Mouse (Mus musculus) embryonic facial prominence, embryonic 14.5 days (tissue): ENCODE measurements around the gene Olfr643. TPM values are rescaled to one million over a fixed set of nuclear protein-coding genes. Genes with fewer than 3 reads are reported as not detected.

ENCODE experiments used
- ATAC-seq: fragments of 200-750 bp; cut with Nextera tagmentation; 2 replicates; pipeline ENCODE4 v1.8.0; 2017; ENCODE audit warnings: low read depth, moderate number of reproducible peaks, moderate TSS enrichment
- DNase-seq: peaks from one replicate; pipeline ENCODE4 v3.0.0-alpha.2; 2015; ENCODE audit warnings: low spot score
- H3K27ac ChIP-seq: fragments of 300-500 bp; sonication (generic); replicated peaks from 2 replicates; pipeline ENCODE4 v1.5.1; 2014; ENCODE audit warnings: low read depth, mild to moderate bottlenecking, low read length, moderate library complexity
- H3K27me3 ChIP-seq: fragments of 300-500 bp; sonication (generic); replicated peaks from 2 replicates; pipeline ENCODE4 v1.6.1; 2014; ENCODE audit warnings: low read length; ENCODE audit not compliant: control insufficient read depth, insufficient read depth
- H3K36me3 ChIP-seq: fragments of 300-500 bp; sonication (generic); 2 replicates; pipeline ENCODE4 v1.6.1; 2014; ENCODE audit warnings: low read length, mixed read lengths; ENCODE audit not compliant: control insufficient read depth, insufficient read depth
- H3K4me1 ChIP-seq: fragments of 300-500 bp; sonication (generic); 2 replicates; pipeline ENCODE4 v1.6.1; 2014; ENCODE audit warnings: antibody characterized with exemption, low read length; ENCODE audit not compliant: control insufficient read depth, insufficient read depth
- H3K4me2 ChIP-seq: fragments of 300-500 bp; sonication (generic); 2 replicates; pipeline ENCODE4 v1.6.1; 2014; ENCODE audit warnings: low read depth, mild to moderate bottlenecking, low read length, moderate library complexity, mixed read lengths
- H3K4me3 ChIP-seq: fragments of 300-500 bp; sonication (generic); 2 replicates; pipeline ENCODE4 v1.5.1; 2014; ENCODE audit warnings: low read depth, mild to moderate bottlenecking, low read length
- H3K9ac ChIP-seq: fragments of 300-500 bp; sonication (generic); 2 replicates; pipeline ENCODE4 v1.6.1; 2014; ENCODE audit warnings: low read depth, mild to moderate bottlenecking, low read length, moderate library complexity, mixed read lengths
- H3K9me3 ChIP-seq: fragments of 300-500 bp; sonication (generic); 2 replicates; pipeline ENCODE4 v1.6.1; 2016; ENCODE audit warnings: low read length; ENCODE audit not compliant: control insufficient read depth
- WGBS: fragments of 180-500 bp; shearing (Covaris S2); extraction: QIAGEN DNeasy Blood & Tissue Kit; methylation state at CpG from one replicate; pipeline ENCODE4 v1.1.7; 2014; 5-methylcytosine and 5-hydroxymethylcytosine counted together
- polyA plus RNA-seq: library from polyadenylated mRNA; unstranded; fragments of >200 nt; fragmentation: Nextera tagmentation; extraction: Ambion mirVana; gene quantifications from 2 replicates; pipeline ENCODE4 v1.2.1, GENCODE M21; 2014

Olfr643 gene
- polyA plus RNA-seq = not detected in 2 replicates

DNA sequence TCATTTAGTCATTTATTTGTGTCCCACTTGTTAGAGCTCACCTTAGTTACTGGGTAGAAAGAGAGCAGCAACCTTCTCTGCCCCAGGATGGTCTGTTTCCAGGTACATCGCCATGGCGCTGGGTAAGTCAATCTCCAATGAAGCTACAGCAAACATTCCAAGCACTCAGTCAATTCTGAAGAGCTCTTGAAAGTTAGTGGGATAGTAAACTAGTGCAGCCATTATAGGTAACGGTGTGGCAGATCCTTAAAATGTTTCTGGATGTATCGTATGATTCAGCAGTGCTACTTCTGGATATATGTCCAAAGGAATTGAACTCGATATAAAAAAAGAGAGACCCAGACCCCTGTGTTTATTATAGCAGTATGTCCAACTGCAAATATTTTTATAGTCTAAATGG is at the start of gene Olfr643:
TSS of gene Olfr643 (minus strand) at position 101 of the 400 bp plus-strand sequence.
- no peaks in the 10 kb centered on the region for H3K36me3 ChIP-seq
- no peak within 1 kb of the TSS for H3K27ac ChIP-seq
- H3K4me1 ChIP-seq = no peaks in the 10 kb centered on the region
- H3K27me3 ChIP-seq = no peaks in the 10 kb centered on the region
- ATAC-seq = no peak
- H3K9ac ChIP-seq = no peak within 1 kb of the TSS
- no peaks in the 10 kb centered on the region for H3K9me3 ChIP-seq
- H3K4me2 ChIP-seq = no peak within 1 kb of the TSS
- WGBS = 87% methylated on average over 5 of the region's 5 CpGs
- no peak for DNase-seq
- no peak within 1 kb of the TSS for H3K4me3 ChIP-seq

DNA sequence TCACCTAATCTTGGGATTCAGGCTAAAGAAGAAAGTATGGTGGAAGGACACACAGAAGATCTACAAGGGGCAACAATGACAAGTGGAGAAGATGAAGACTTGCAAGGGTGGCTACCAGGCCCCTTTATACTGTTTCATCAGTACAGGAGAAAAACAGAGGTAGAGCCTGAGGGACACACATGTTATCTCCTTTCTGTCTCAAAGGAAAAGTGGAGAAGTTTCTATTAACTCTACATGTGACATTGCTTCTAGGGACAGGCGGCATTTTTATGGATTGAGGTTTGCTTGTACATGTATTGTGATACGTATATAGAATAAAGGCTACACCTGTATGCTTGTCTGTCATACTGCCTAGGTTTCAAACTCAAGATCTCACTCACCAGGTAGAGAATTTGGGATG is 46.1 kb upstream of the Olfr643 start, which contains the start of gene Olfr648:
TSS of gene Olfr648 (minus strand) at position 101 of the 400 bp plus-strand sequence.
- H3K4me1 ChIP-seq = no peaks in the 10 kb centered on the region
- H3K4me3 ChIP-seq = no peak within 1 kb of the TSS
- DNase-seq = no peak
- H3K36me3 ChIP-seq = no peaks in the 10 kb centered on the region
- WGBS = 90% methylated on average over 2 of the region's 2 CpGs
- no peaks in the 10 kb centered on the region for H3K27me3 ChIP-seq
- no peak for ATAC-seq
- H3K9ac ChIP-seq = no peak within 1 kb of the TSS
- H3K9me3 ChIP-seq = no peaks in the 10 kb centered on the region
- no peak within 1 kb of the TSS for H3K4me2 ChIP-seq
- H3K27ac ChIP-seq = no peak within 1 kb of the TSS

DNA sequence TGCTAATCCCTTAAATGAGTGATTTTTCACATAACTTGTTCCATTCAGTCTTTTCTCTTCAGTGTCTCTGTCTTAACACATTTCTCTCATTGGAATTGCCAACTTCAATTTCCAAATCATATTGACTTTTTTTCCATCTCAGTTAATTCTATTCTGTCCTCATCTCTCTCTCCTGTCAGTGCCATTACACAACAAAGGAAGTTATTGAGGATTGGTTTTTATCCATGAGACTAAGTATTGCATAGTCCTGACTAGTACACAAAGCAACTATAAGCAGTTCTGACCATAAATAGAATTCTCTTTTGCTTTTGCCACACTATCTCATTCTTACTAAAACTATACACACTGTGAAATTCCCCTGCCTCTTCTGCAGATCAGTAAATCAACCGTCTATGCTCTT is 41.9 kb upstream of the Olfr643 start:
- Histone ChIP-seq H3K27me3 (no peaks in the 10 kb centered on the region), H3K27ac (no peak overlapping the region), H3K9ac (no peak overlapping the region), H3K4me1 (no peaks in the 10 kb centered on the region), H3K9me3 (no peaks in the 10 kb centered on the region), H3K36me3 (no peaks in the 10 kb centered on the region), H3K4me3 (no peak overlapping the region), H3K4me2 (no peak overlapping the region)
- DNase-seq (no peak), ATAC-seq (no peak)
- WGBS = 76% methylated on average over 1 of the region's 1 CpGs

DNA sequence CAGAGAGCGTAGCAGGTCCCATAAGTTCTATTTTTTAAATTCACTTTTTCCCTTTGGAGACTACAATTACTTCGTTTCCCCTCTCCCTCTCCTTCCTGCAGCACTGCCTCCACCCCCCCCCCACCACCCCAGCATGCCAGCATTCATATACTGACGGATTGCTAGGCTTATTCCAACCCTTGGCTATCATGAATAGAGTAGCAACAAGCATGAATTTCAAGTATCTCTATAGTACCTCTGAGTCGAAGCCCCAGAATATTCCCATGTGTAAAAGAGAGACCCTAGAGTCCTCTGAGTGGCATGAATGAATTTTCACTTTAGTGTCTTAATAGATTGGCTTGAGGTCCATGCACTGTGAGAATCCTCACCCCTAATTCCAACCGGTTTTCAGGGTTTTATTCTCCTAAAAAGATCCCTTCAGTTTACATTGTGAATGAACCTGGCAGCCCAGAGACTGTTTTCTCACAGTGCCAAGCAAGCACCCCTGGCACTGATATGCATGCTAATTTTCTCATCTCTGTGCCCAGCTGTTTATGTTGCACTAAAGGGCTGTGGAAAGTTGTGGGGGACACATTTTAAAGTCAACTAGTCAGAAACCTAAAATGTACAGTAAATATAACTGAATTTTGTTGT is 41.3 kb upstream of the Olfr643 start:
- WGBS = 69% methylated on average over 5 of the region's 5 CpGs
- Histone ChIP-seq H3K4me3 (no peak overlapping the region), H3K4me2 (no peak overlapping the region), H3K27me3 (no peaks in the 10 kb centered on the region), H3K36me3 (no peaks in the 10 kb centered on the region), H3K27ac (no peak overlapping the region), H3K9ac (no peak overlapping the region), H3K9me3 (no peaks in the 10 kb centered on the region), H3K4me1 (no peaks in the 10 kb centered on the region)
- ATAC-seq (no peak), DNase-seq (no peak)

DNA sequence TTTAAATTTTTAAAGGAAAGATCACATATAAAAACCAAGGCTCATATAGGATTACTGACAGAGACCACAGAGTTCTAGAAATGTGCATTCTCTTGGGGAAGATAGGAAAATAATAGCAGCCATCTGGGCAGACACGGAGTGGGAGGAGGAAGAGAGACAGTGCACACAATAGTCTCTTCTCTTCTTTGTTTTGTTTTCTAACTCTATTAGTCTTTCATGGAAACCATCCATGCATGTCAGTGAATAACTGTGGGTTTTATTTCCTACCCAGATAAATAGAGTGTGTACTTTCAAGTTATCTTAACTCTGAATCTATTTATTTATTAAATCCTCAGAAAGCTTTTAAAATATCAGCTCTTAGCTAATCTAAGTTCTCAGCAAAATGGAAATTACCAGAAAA is 37.9 kb upstream of the Olfr643 start:
- H3K4me3 ChIP-seq = no peak overlapping the region
- WGBS = 43% methylated on average over 1 of the region's 1 CpGs
- H3K27ac ChIP-seq = no peak overlapping the region
- H3K9me3 ChIP-seq = no peaks in the 10 kb centered on the region
- no peaks in the 10 kb centered on the region for H3K4me1 ChIP-seq
- no peaks in the 10 kb centered on the region for H3K27me3 ChIP-seq
- no peak overlapping the region for H3K9ac ChIP-seq
- no peaks in the 10 kb centered on the region for H3K36me3 ChIP-seq
- ATAC-seq (no peak), DNase-seq (no peak)
- H3K4me2 ChIP-seq = no peak overlapping the region

DNA sequence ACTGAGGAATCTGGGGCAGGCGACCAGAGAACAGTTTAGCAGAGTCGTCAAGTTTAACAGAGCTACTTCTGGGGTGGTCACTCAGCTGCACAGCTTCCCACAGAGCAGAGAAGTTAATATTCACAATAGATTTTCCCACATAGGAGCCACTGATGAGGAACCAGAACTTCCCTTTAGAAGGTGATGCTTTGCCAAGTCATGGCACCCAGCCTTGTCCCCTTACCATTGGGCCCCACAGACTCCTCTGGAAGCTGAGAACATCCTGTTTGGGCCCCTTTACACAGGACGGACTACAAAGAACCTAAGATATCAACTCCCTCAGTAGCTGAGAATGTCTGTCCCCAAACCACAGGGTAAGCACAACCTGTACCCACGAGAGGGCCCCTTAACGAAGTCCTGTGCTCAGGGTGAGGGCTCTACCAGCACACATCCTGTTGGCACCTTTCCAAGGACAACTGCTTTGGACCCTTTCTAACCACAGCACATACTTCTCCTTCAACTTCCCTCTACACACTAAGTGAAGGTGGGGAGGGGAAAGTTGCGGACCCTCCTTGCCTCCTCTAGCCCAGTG is 32.5 kb upstream of the Olfr643 start:
- Histone ChIP-seq H3K4me1 (no peaks in the 10 kb centered on the region), H3K27ac (no peak overlapping the region), H3K4me3 (no peak overlapping the region), H3K9me3 (no peaks in the 10 kb centered on the region), H3K27me3 (no peaks in the 10 kb centered on the region), H3K4me2 (no peak overlapping the region), H3K9ac (no peak overlapping the region), H3K36me3 (no peaks in the 10 kb centered on the region)
- ATAC-seq (peak; percentile 37; the same call in 1 of the 2 replicates), DNase-seq (peak; percentile 20)
- 78% methylated on average over 6 of the region's 6 CpGs for WGBS

DNA sequence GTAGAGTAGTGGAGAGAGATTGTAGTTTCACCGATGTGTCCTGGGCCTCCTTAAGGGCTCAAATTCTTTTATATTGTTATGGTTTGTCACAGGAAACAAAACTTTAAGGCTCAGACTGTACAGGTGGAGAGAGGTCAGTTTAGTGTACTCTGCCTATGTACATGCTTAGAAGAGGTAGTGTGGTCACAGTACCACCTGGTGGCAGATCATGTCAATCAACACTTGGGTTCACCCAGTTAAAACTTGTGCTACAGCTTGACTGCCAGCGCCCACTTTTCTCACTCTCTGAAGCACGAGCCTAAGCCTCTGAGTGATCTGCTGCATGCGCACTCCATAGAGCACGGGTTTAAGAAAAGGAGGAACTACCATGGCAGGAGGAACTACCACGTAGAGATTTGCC is 29.9 kb upstream of the Olfr643 start:
- ATAC-seq = no peak
- no peaks in the 10 kb centered on the region for H3K4me1 ChIP-seq
- H3K27me3 ChIP-seq = no peaks in the 10 kb centered on the region
- no peak for DNase-seq
- H3K9me3 ChIP-seq = no peaks in the 10 kb centered on the region
- H3K27ac ChIP-seq = no peak overlapping the region
- H3K9ac ChIP-seq = no peak overlapping the region
- H3K36me3 ChIP-seq = no peaks in the 10 kb centered on the region
- H3K4me2 ChIP-seq = no peak overlapping the region
- 80% methylated on average over 6 of the region's 6 CpGs for WGBS
- H3K4me3 ChIP-seq = no peak overlapping the region

DNA sequence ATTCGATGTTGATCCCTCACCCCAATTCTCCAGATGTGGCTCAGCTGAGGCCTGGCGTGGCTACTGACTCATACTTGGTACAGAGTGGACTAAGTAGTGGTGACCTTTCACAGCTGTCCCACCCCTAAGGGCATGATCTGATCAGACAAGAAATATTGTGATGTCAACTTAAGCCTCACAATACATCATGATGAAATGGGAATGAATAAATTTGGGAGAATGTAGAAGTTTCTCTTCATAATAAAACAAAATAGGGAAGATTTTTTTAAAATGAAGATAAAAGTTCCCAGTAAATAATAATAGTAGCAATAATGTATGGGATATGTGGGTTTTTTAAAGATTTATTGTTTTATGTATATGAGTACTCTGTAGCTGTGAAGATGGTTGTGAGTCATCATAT is 13.3 kb upstream of the Olfr643 start, which contains the start of gene Ubqlnl:
TSS of gene Ubqlnl (minus strand) at position 101 of the 400 bp plus-strand sequence.
- Histone ChIP-seq H3K9ac (no peak within 1 kb of the TSS), H3K27me3 (no peaks in the 10 kb centered on the region), H3K4me2 (no peak within 1 kb of the TSS), H3K27ac (no peak within 1 kb of the TSS), H3K9me3 (no peaks in the 10 kb centered on the region), H3K36me3 (no peaks in the 10 kb centered on the region), H3K4me1 (no peaks in the 10 kb centered on the region), H3K4me3 (no peak within 1 kb of the TSS)
- DNase-seq (no peak), ATAC-seq (no peak)
- WGBS = 77% methylated on average over 2 of the region's 2 CpGs

DNA sequence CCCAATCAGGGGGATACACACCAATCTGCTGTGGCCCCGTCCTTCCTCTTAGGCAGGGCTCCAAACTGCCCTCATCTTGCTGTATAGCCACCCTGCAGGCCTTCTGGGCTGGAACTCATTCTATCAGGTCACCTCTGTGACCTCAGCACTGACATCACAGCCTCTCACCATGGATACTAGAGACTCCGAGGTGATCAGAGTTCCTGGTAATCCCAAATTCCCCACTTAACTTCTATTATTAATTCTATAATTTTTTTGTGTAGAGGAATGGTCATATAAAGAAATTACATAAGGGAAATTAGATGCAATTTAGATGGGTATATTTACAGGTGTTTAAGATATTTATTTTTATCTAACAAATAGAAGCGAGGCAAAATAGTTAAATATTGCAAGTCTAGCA is 6.0 kb upstream of the Olfr643 start, which contains the start of gene Ubqln3:
TSS of gene Ubqln3 (minus strand) at position 101 of the 400 bp plus-strand sequence.
- no peak for ATAC-seq
- 69% methylated on average over 3 of the region's 3 CpGs for WGBS
- no peaks in the 10 kb centered on the region for H3K36me3 ChIP-seq

More for the DNA sequence above, 6.0 kb upstream of the Olfr643 start, which contains the start of gene Ubqln3:
- DNase-seq = no peak
- no peaks in the 10 kb centered on the region for H3K4me1 ChIP-seq
- no peak within 1 kb of the TSS for H3K27ac ChIP-seq
- H3K4me3 ChIP-seq = no peak within 1 kb of the TSS
- H3K9me3 ChIP-seq = no peaks in the 10 kb centered on the region
- H3K27me3 ChIP-seq = no peaks in the 10 kb centered on the region
- no peak within 1 kb of the TSS for H3K4me2 ChIP-seq
- no peak within 1 kb of the TSS for H3K9ac ChIP-seq
